Mouse (Mus musculus) Patski (cell line): ENCODE data around the gene Rnd1. TPM values are rescaled to one million over a fixed set of nuclear protein-coding genes. Genes with fewer than 3 reads are reported as not detected.
A peak's percentile ranks its signal among the peaks of the same experiment; 100 is the strongest.

Experiments used
- ATAC-seq: fragments of 100-300 bp; one replicate; pipeline ENCODE4 v1.8.0; 2021
- CTCF ChIA-PET: fragments of 350-600 bp; sonication (Branson Sonifier 250); formaldehyde crosslinking; loops from one replicate; lab custom pipeline; 2022; ENCODE audit warnings: inconsistent platforms; lab: Charles Lee
- POLR2A ChIA-PET: fragments of 350-600 bp; sonication (Branson Sonifier 250); formaldehyde crosslinking; loops from one replicate; lab custom pipeline; 2022; ENCODE audit warnings: antibody characterized with exemption, inconsistent platforms; lab: Charles Lee
- DNase-seq: peaks from one replicate; pipeline ENCODE4 v3.0.0-alpha.2; 2011; ENCODE audit warnings: low read depth, low spot score
- H3K27me3 ChIP-seq: fragments of 371-371 bp; one replicate; pipeline ENCODE4 v1.5.1; 2021
- CTCF ChIP-seq: fragments of 100-300 bp; IDR thresholded peaks from one replicate; pipeline ENCODE4 v1.5.1; 2021
- in situ Hi-C: fragments of 300-500 bp; cut with MboI; formaldehyde crosslinking; loops from 3 replicates; pipeline ENCODE4 v1.11.1; 2018; ENCODE audit warnings: low pct_unique_long_range_greater_than_20kb, mixed read lengths
- polyA plus RNA-seq: library from polyadenylated mRNA; unstranded; gene quantifications from one replicate; pipeline ENCODE4 v1.2.3, GENCODE M21; 2021

The Rnd1 gene
- polyA plus RNA-seq, 1 experiment from 2014 or later = 14.8 TPM

- POLR2A ChIA-PET = interaction anchor here (0.6 kb wide), 1 partner anchor 109 kb away, joined by 3 read pairs; no protein-coding TSS in a partner anchor
- in situ Hi-C loops = no loop called here
- H3K27me3 ChIP-seq = no peaks in the 10 kb centered on the region
- no peak for TF ChIP-seq CTCF
- CTCF ChIA-PET = interaction anchor here (1.6 to 1.7 kb wide), 2 partner anchors 10 to 42 kb away, joined by 5 to 6 read pairs; no protein-coding TSS in a partner anchor
- DNase-seq = no peak
- ATAC-seq = no peak
Observed at GRCm38 (mm10) chr15:98622199-98622598, 55.1 kb downstream of the Rnd1 start.

DNA sequence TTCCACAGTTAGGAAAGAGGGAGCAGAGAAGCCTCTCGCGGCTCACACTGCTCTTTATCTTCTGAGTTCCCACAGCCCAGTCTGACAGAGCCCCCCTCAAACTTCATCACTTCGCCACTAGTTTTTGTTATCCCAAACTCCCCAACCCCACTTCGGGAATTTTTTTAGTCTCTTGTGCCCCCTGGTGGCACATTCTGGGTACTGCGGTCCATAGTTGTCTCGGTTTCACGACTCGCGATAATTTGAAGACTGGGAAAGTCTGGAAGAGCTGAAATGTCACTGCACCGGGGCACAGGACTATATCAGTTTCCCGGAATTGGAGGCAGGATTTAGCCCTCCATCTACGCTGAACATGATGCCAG, 60.1 kb downstream of the Rnd1 start:
- ChIA-PET POLR2A (interaction anchor here (1.3 kb wide), 1 partner anchor 37 kb away, joined by 6 read pairs; no protein-coding TSS in a partner anchor), CTCF (interaction anchor here (0.9 to 6.2 kb wide), 13 partner anchors 9 to 109 kb away, joined by 3 to 97 read pairs (median 5); partner anchors contain the start of gene Cacnb3)
- peak; percentile 97 for TF ChIP-seq CTCF
- ATAC-seq (peak; percentile 20), DNase-seq (no peak)
- no peaks in the 10 kb centered on the region for H3K27me3 ChIP-seq
- in situ Hi-C loops = loop anchor here (5.0 kb wide), 2 partner anchors 35 to 105 kb away; no protein-coding TSS in a partner anchor

GRCm38 (mm10) chr15:98616362-98617175, 60.7 kb downstream of the Rnd1 start:
- H3K27me3 ChIP-seq = no peaks in the 10 kb centered on the region
- CTCF ChIA-PET = interaction anchor here (0.9 to 6.2 kb wide), 13 partner anchors 10 to 108 kb away, joined by 3 to 97 read pairs (median 4); no protein-coding TSS in a partner anchor
- POLR2A ChIA-PET = interaction anchor here (0.7 to 1.3 kb wide), 2 partner anchors 36 to 40 kb away, joined by 3 to 6 read pairs; no protein-coding TSS in a partner anchor
- in situ Hi-C loops = loop anchor here (5.0 kb wide), 2 partner anchors 34 to 104 kb away; no protein-coding TSS in a partner anchor
- ATAC-seq (no peak), DNase-seq (no peak)
- no peak for TF ChIP-seq CTCF

- CTCF ChIA-PET = interaction anchor here (0.9 to 6.2 kb wide), 8 partner anchors 9 to 49 kb away, joined by 3 to 97 read pairs (median 4); no protein-coding TSS in a partner anchor
- POLR2A ChIA-PET = interaction anchor here (1.3 kb wide), 2 partner anchors 33 to 36 kb away, joined by 4 to 6 read pairs; no protein-coding TSS in a partner anchor
- ATAC-seq (no peak), DNase-seq (no peak)
- in situ Hi-C loops = loop anchor here (5.0 kb wide), 2 partner anchors 33 to 103 kb away; no protein-coding TSS in a partner anchor
- TF ChIP-seq CTCF = no peak
- H3K27me3 ChIP-seq = no peaks in the 10 kb centered on the region
Observed at GRCm38 (mm10) chr15:98615751-98616150, 61.5 kb downstream of the Rnd1 start.

- ATAC-seq = no peak
- CTCF ChIA-PET = interaction anchor here (1.7 to 6.2 kb wide), 2 partner anchors 12 to 34 kb away, joined by 6 to 97 read pairs; no protein-coding TSS in a partner anchor
- in situ Hi-C loops = loop anchor here (5.0 kb wide), 2 partner anchors 33 to 103 kb away; no protein-coding TSS in a partner anchor
- POLR2A ChIA-PET = interaction anchor here (1.3 kb wide), 1 partner anchor 33 kb away, joined by 4 read pairs; no protein-coding TSS in a partner anchor
- no peak for DNase-seq
- no peaks in the 10 kb centered on the region for H3K27me3 ChIP-seq
- TF ChIP-seq CTCF = no peak
Observed at GRCm38 (mm10) chr15:98614971-98615370, 62.3 kb downstream of the Rnd1 start.

DNA sequence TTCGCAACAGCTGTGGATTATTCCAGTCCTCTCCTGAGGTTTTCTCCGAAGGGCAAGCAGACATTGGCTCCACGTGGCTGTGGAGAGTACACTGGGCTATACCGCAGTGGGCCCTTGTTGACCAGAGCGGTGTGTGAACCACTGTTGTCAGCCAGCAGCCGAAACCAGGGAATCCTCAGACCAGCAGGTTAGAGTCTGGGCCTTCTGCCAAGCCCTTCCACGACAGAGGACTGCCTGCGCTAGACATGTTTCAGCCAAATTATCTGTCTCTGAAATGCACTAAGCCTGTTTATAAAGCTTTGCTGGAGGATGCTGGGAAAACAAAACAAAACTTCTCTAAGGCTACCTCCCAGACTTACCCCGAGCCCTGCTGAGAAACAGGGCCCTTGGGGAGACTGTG, 62.7 kb downstream of the Rnd1 start:
- no peak for ATAC-seq
- no peak for TF ChIP-seq CTCF
- ChIA-PET CTCF (interaction anchor here (6.2 kb wide), 1 partner anchor 33 kb away, joined by 97 read pairs; no protein-coding TSS in a partner anchor), POLR2A (interaction anchor here (1.3 kb wide), 1 partner anchor 32 kb away, joined by 4 read pairs; no protein-coding TSS in a partner anchor)
- in situ Hi-C loops = no loop called here
- H3K27me3 ChIP-seq = no peaks in the 10 kb centered on the region
- no peak for DNase-seq

Other genes with a start within 250 kb of the Rnd1 start
- not detected for gene Olfr282, start 246.2 kb downstream of the Rnd1 start, polyA plus RNA-seq
- gene Olfr281, start 224.9 kb downstream of the Rnd1 start, polyA plus RNA-seq = not detected
- not detected for gene OR5BS1P, start 207.6 kb downstream of the Rnd1 start, polyA plus RNA-seq
- gene Lalba, start 194.7 kb downstream of the Rnd1 start, polyA plus RNA-seq = not detected
- gene Olfr279, start 185.1 kb downstream of the Rnd1 start, polyA plus RNA-seq = not detected
- gene Kansl2, start 143.2 kb downstream of the Rnd1 start, polyA plus RNA-seq = 91.6 TPM
- gene Ccnt1, start 106.5 kb downstream of the Rnd1 start, polyA plus RNA-seq = 30.2 TPM
- 0.26 TPM for gene 4930415O20Rik, start 106.5 kb downstream of the Rnd1 start, polyA plus RNA-seq
- gene Adcy6, start 67.4 kb downstream of the Rnd1 start, polyA plus RNA-seq = 114 TPM
- gene Cacnb3, start 46.6 kb downstream of the Rnd1 start, polyA plus RNA-seq = 69.7 TPM
- gene Ddx23, start 14.6 kb downstream of the Rnd1 start, polyA plus RNA-seq = 109 TPM
- 7.6 TPM for gene Ccdc65, start 30.7 kb upstream of the Rnd1 start, polyA plus RNA-seq
- gene Fkbp11, start 50.7 kb upstream of the Rnd1 start, polyA plus RNA-seq = 0.41 TPM
- 136 TPM for gene Arf3, start 85.8 kb upstream of the Rnd1 start, polyA plus RNA-seq
- gene Wnt10b, start 100.7 kb upstream of the Rnd1 start, polyA plus RNA-seq = not detected
- gene Wnt1, start 112.4 kb upstream of the Rnd1 start, polyA plus RNA-seq = not detected
- not detected for gene Ddn, start 132.0 kb upstream of the Rnd1 start, polyA plus RNA-seq
- 89.5 TPM for gene Prkag1, start 154.1 kb upstream of the Rnd1 start, polyA plus RNA-seq
- 29.6 TPM for gene Kmt2d, start 193.7 kb upstream of the Rnd1 start, polyA plus RNA-seq
- gene Rhebl1, start 217.1 kb upstream of the Rnd1 start, polyA plus RNA-seq = 17.0 TPM
- gene Dhh, start 221.1 kb upstream of the Rnd1 start, polyA plus RNA-seq = not detected
- gene Lmbr1l, start 240.8 kb upstream of the Rnd1 start, polyA plus RNA-seq = 26.9 TPM